Mouse (Mus musculus) kidney, adult 2 months (tissue): Measurements from ENCODE around the gene Alg9.

Source experiments
- CTCF ChIP-seq: fragments of 200-500 bp; conservative IDR thresholded peaks from 2 replicates; pipeline ENCODE4 v1.5.1; 2011; ENCODE audit warnings: low read depth, mild to moderate bottlenecking, control low read depth, low read length, moderate library complexity, mixed read lengths; ENCODE audit not compliant: insufficient read depth, insufficient read length
- POLR2A ChIP-seq: fragments of 200-500 bp; IDR thresholded peaks from one replicate; pipeline ENCODE4 v1.6.1; 2011; ENCODE audit warnings: low read depth, low read length, control low read depth

DNA sequence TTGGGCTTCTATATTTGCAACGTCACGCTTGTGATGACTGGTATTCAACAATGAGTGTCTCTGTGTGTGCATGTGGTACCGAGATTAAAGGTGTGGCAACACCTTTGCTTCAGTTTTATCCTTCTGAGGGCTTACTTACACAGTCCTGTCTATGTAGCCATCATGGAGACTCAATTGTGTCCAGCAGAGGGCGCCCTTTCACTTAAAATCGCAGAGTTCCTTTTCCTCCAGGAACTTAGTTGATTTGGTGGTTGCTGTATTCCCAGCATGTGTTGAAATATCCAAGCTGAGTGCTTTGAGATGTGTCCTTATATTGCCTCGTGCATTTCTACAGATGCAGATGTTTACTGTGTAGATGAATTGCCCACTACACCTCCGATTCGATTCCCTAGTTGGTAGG lies 74.4 kb downstream of the Alg9 start:
- TF ChIP-seq CTCF (peak; percentile 50), POLR2A (no peak)
